Mouse (Mus musculus) liver, embryonic 14.5 days (tissue): Measurements from ENCODE around the gene Sipa1. TPM values are rescaled to one million over a fixed set of nuclear protein-coding genes. Genes with fewer than 3 reads are reported as not detected.
A peak's percentile ranks its signal among the peaks of the same experiment; 100 is the strongest.

Experiments
- ATAC-seq: fragments of 200-750 bp; cut with Nextera tagmentation; 2 replicates; pipeline ENCODE4 v1.8.0; 2017; ENCODE audit warnings: moderate number of reproducible peaks, mild to moderate bottlenecking, moderate library complexity; ENCODE audit not compliant: insufficient read depth
- DNase-seq, 3 experiments: peaks; one replicate each; pipeline ENCODE4 v3.0.0-alpha.2; 2012 to 2013; ENCODE audit warnings: low read depth in 3 of 3, low spot score in 3 of 3
- H3K27ac ChIP-seq: fragments of 300-500 bp; sonication (generic); 2 replicates; pipeline ENCODE4 v1.5.1; 2014; ENCODE audit warnings: moderate library complexity, mild to moderate bottlenecking, control low read depth, inconsistent platforms
- H3K27me3 ChIP-seq: fragments of 300-500 bp; sonication (generic); 2 replicates; pipeline ENCODE4 v1.6.1; 2014; ENCODE audit warnings: mild to moderate bottlenecking, low read length, moderate library complexity; ENCODE audit not compliant: control insufficient read depth, insufficient read depth
- H3K36me3 ChIP-seq: fragments of 300-500 bp; sonication (generic); replicated peaks from 2 replicates; pipeline ENCODE4 v1.6.1; 2014; ENCODE audit warnings: low read depth; ENCODE audit not compliant: control insufficient read depth, insufficient read depth
- H3K4me1 ChIP-seq, 2 experiments: fragments of 200-500 bp in 1 of 2; fragments of 300-500 bp in 1 of 2; sonication (generic) in 1 of 2; replicated peaks; 2 replicates each; pipeline ENCODE4 v1.6.1; 2012 to 2014; ENCODE audit warnings: antibody characterized with exemption in 1 of 2, inconsistent platforms in 1 of 2, low read length in 1 of 2; ENCODE audit not compliant: control insufficient read depth in 2 of 2, insufficient read depth in 2 of 2
- H3K4me2 ChIP-seq: fragments of 300-500 bp; sonication (generic); 2 replicates; pipeline ENCODE4 v1.6.1; 2014; ENCODE audit warnings: low read depth, mild to moderate bottlenecking, control low read depth, moderate library complexity
- H3K4me3 ChIP-seq, 2 experiments: fragments of 200-500 bp in 1 of 2; fragments of 300-500 bp in 1 of 2; sonication (generic) in 1 of 2; 2 replicates each; pipeline ENCODE4 v1.5.1; 2012 to 2014; ENCODE audit warnings: low read depth in 2 of 2, low read length in 2 of 2, mild to moderate bottlenecking in 2 of 2, control low read depth in 1 of 2, inconsistent platforms in 1 of 2, moderate library complexity in 1 of 2; ENCODE audit not compliant: insufficient read depth in 1 of 2
- H3K9ac ChIP-seq: fragments of 300-500 bp; sonication (generic); replicated peaks from 2 replicates; pipeline ENCODE4 v1.6.1; 2014; ENCODE audit warnings: mild to moderate bottlenecking, control low read depth, moderate library complexity
- H3K9me3 ChIP-seq: fragments of 300-500 bp; sonication (generic); 2 replicates; pipeline ENCODE4 v1.6.1; 2016; ENCODE audit warnings: low read length, mixed read lengths; ENCODE audit not compliant: control insufficient read depth
- CTCF ChIP-seq: IDR thresholded peaks from 2 replicates; pipeline ENCODE4 v1.5.1; 2016; ENCODE audit warnings: antibody characterized with exemption, low read depth, control low read depth
- EP300 ChIP-seq: IDR thresholded peaks from 2 replicates; pipeline ENCODE4 v1.6.1; 2016; ENCODE audit warnings: antibody characterized with exemption, low read depth
- WGBS: fragments of 180-500 bp; shearing (Covaris S2); extraction: QIAGEN DNeasy Blood & Tissue Kit; methylation state at CpG from one replicate; pipeline ENCODE4 v1.1.7; 2014; ENCODE audit not compliant: insufficient replicate concordance; 5-methylcytosine and 5-hydroxymethylcytosine counted together
- microRNA-seq: library from miRNA; unstranded; fragments of <30 nt; microRNA quantifications from one replicate; pipeline ENCODE4, GENCODE M21; 2016
- polyA plus RNA-seq, 2 experiments: library from polyadenylated mRNA; depleted of rRNA in 1 of 2; stranded (reverse) in 1 of 2; unstranded in 1 of 2; fragments of >200 nt; fragmentation: Nextera tagmentation in 1 of 2; extraction: Ambion mirVana in 1 of 2; gene quantifications; 2 replicates each; pipeline versions ENCODE4 v1.2.1 to v1.2.3; 2012 to 2014

Gene Sipa1
- polyA plus RNA-seq, 2 experiments = 14.3 to 27.5 TPM

DNA sequence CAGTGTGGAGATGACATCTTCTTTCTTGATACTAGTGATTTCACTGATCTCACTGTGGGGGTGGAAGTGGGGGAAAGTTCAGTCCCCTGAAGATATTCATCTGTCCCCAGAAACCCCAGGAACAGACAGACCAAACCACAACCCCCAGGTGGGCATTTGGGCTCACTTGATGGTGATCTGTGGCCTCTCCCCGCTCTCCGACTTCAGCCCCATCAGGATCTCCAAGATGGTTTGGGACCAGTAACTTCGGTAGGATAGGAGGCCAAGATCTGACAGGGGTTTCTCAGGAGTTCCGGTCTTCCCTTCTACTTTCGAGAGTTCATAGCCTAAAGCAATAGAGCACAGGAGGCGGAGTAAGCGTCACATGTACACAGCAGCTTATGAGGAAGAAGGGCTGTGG lies 59.8 kb downstream of the Sipa1 start:
- Histone ChIP-seq H3K27me3 (no peaks in the 10 kb centered on the region), H3K36me3 (peaks cover 39% of the 10 kb centered on the region), H3K9ac (no peak overlapping the region), H3K9me3 (no peaks in the 10 kb centered on the region), H3K4me3 (no peak overlapping the region), H3K27ac (no peak overlapping the region), H3K4me1 (peaks cover 0 to 8% of the 10 kb centered on the region in 2 experiments; a peak in 2 of 4 replicates), H3K4me2 (no peak overlapping the region)
- DNase-seq (no peak), ATAC-seq (no peak)
- WGBS = 77% methylated on average over 7 of the region's 7 CpGs
- TF ChIP-seq CTCF (no peak), EP300 (no peak)

DNA sequence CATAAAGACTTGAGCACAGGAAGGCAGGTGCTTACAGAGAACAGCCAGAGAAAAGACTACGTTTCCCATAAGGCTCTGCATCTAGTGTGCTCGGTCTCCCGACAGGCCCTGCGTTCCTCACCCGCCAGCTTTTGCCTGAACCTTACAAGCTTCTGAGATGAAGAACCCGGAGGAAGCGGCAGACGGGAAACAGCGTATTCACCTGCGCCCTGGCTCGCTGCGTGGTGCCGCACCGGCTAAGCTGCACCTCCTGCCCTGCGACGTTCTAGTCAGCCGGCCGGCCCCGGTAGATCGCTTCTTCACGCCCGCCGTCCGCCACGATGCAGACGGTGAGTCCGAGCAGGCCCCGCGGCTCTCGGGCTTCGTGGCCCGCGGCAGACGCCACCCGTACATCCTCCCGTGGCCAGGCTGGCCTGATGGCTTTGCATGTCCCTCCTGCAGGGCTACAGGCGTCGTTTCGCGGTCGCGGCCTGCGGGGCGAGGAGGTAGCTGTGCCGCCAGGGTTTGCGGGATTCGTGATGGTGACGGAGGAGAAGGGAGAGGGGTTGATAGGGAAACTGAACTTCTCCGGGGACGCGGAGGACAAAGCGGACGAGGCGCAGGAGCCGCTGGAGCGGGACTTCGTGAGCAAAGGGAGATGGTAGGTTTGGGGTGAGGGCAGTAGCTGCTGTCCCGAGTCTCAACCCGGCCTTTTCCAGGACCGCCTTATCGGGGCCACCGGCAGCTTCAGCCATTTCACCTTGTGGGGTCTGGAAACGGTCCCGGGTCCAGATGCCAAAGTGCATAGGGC lies 61.6 kb downstream of the Sipa1 start, which contains the start of gene Rnaseh2c:
Gene Rnaseh2c, plus strand, starts transcription at position 122 of the 790 bp plus-strand sequence.
- H3K9me3 ChIP-seq = no peaks in the 10 kb centered on the region
- no peak for TF ChIP-seq EP300
- no peak for TF ChIP-seq CTCF
- peaks cover 0 to 8% of the 10 kb centered on the region in 2 experiments; a peak in 2 of 4 replicates for H3K4me1 ChIP-seq
- under 1% methylated on average over 64 of the region's 64 CpGs for WGBS
- ATAC-seq = peak; percentile 78
- H3K27ac ChIP-seq = peak within 1 kb of the TSS; percentile 72
- peaks cover 22% of the 10 kb centered on the region for H3K36me3 ChIP-seq
- no peaks in the 10 kb centered on the region for H3K27me3 ChIP-seq
- peak; percentile 67 to 76 (median 71) for DNase-seq
- peak within 1 kb of the TSS; percentile 68 to 72 for H3K4me3 ChIP-seq
- H3K4me2 ChIP-seq = peak within 1 kb of the TSS; percentile 68
- H3K9ac ChIP-seq = peak within 1 kb of the TSS; percentile 73

Small RNA genes lying within 50 kb of the gene (microRNA-seq; reads per million reads assigned to microRNA genes)
- gene Mir6987 = not detected

Other genes starting within 250 kb of the Sipa1 start
- gene Drap1, start 238.7 kb downstream of the Sipa1 start, polyA plus RNA-seq (2012; rRNA removed) = 38.6 and 64.0 TPM in 2 replicates
- gene Drap1, start 238.7 kb downstream of the Sipa1 start, polyA plus RNA-seq (2014; fragmentation: Nextera tagmentation; extraction: Ambion mirVana) = 58.5 and 58.9 TPM in 2 replicates
- 16.7 and 19.9 TPM in 2 replicates for gene AI837181, start 238.6 kb downstream of the Sipa1 start, polyA plus RNA-seq (2012; rRNA removed)
- 10.7 and 11.9 TPM in 2 replicates for gene AI837181, start 238.6 kb downstream of the Sipa1 start, polyA plus RNA-seq (2014; fragmentation: Nextera tagmentation; extraction: Ambion mirVana)
- 0.02 TPM in 1 of 2 replicates, not detected in the other for gene Fosl1, start 216.2 kb downstream of the Sipa1 start, polyA plus RNA-seq (2012; rRNA removed)
- not detected in 2 replicates for gene Fosl1, start 216.2 kb downstream of the Sipa1 start, polyA plus RNA-seq (2014; fragmentation: Nextera tagmentation; extraction: Ambion mirVana)
- gene Ccdc85b, start 205.8 kb downstream of the Sipa1 start, polyA plus RNA-seq (2012; rRNA removed) = 1.00 and 1.4 TPM in 2 replicates
- gene Ccdc85b, start 205.8 kb downstream of the Sipa1 start, polyA plus RNA-seq (2014; fragmentation: Nextera tagmentation; extraction: Ambion mirVana) = 1.0 and 1.2 TPM in 2 replicates
- gene Fibp, start 203.1 kb downstream of the Sipa1 start, polyA plus RNA-seq (2012; rRNA removed) = 19.1 and 22.9 TPM in 2 replicates
- gene Fibp, start 203.1 kb downstream of the Sipa1 start, polyA plus RNA-seq (2014; fragmentation: Nextera tagmentation; extraction: Ambion mirVana) = 20.8 and 30.6 TPM in 2 replicates
- 0.27 and 0.37 TPM in 2 replicates for gene Ctsw, start 195.2 kb downstream of the Sipa1 start, polyA plus RNA-seq (2012; rRNA removed)
- gene Ctsw, start 195.2 kb downstream of the Sipa1 start, polyA plus RNA-seq (2014; fragmentation: Nextera tagmentation; extraction: Ambion mirVana) = 0.21 and 0.25 TPM in 2 replicates
- 11.4 and 17.5 TPM in 2 replicates for gene Efemp2, start 189.8 kb downstream of the Sipa1 start, polyA plus RNA-seq (2012; rRNA removed)
- 11.4 and 11.6 TPM in 2 replicates for gene Efemp2, start 189.8 kb downstream of the Sipa1 start, polyA plus RNA-seq (2014; fragmentation: Nextera tagmentation; extraction: Ambion mirVana)
- gene Mus81, start 175.3 kb downstream of the Sipa1 start, polyA plus RNA-seq (2012; rRNA removed) = 11.3 and 11.4 TPM in 2 replicates
- 13.8 and 15.6 TPM in 2 replicates for gene Mus81, start 175.3 kb downstream of the Sipa1 start, polyA plus RNA-seq (2014; fragmentation: Nextera tagmentation; extraction: Ambion mirVana)
- gene Cfl1, start 173.3 kb downstream of the Sipa1 start, polyA plus RNA-seq (2012; rRNA removed) = 432 and 443 TPM in 2 replicates
- gene Cfl1, start 173.3 kb downstream of the Sipa1 start, polyA plus RNA-seq (2014; fragmentation: Nextera tagmentation; extraction: Ambion mirVana) = 1,304 and 1,332 TPM in 2 replicates
- 0.81 TPM in 2 replicates for gene 1700020D05Rik, start 159.9 kb downstream of the Sipa1 start, polyA plus RNA-seq (2012; rRNA removed)
- gene 1700020D05Rik, start 159.9 kb downstream of the Sipa1 start, polyA plus RNA-seq (2014; fragmentation: Nextera tagmentation; extraction: Ambion mirVana) = not detected in 2 replicates
- 9.0 and 9.3 TPM in 2 replicates for gene Snx32, start 153.2 kb downstream of the Sipa1 start, polyA plus RNA-seq (2012; rRNA removed)
- gene Snx32, start 153.2 kb downstream of the Sipa1 start, polyA plus RNA-seq (2014; fragmentation: Nextera tagmentation; extraction: Ambion mirVana) = 4.7 and 5.5 TPM in 2 replicates
- gene Ovol1, start 103.1 kb downstream of the Sipa1 start, polyA plus RNA-seq (2012; rRNA removed) = 0.01 and 0.02 TPM in 2 replicates
- not detected in 2 replicates for gene Ovol1, start 103.1 kb downstream of the Sipa1 start, polyA plus RNA-seq (2014; fragmentation: Nextera tagmentation; extraction: Ambion mirVana)
- 1.3 and 1.5 TPM in 2 replicates for gene Ap5b1, start 95.7 kb downstream of the Sipa1 start, polyA plus RNA-seq (2012; rRNA removed)
- gene Ap5b1, start 95.7 kb downstream of the Sipa1 start, polyA plus RNA-seq (2014; fragmentation: Nextera tagmentation; extraction: Ambion mirVana) = 1.4 and 1.8 TPM in 2 replicates
- gene Rnaseh2c, start 61.8 kb downstream of the Sipa1 start, polyA plus RNA-seq (2012; rRNA removed) = 69.9 and 87.7 TPM in 2 replicates
- gene Rnaseh2c, start 61.8 kb downstream of the Sipa1 start, polyA plus RNA-seq (2014; fragmentation: Nextera tagmentation; extraction: Ambion mirVana) = 115 and 129 TPM in 2 replicates
- 21.0 and 25.6 TPM in 2 replicates for gene Kat5, start 53.5 kb downstream of the Sipa1 start, polyA plus RNA-seq (2012; rRNA removed)
- 8.5 and 10.0 TPM in 2 replicates for gene Kat5, start 53.5 kb downstream of the Sipa1 start, polyA plus RNA-seq (2014; fragmentation: Nextera tagmentation; extraction: Ambion mirVana)
- gene Rela, start 26.2 kb downstream of the Sipa1 start, polyA plus RNA-seq (2012; rRNA removed) = 14.8 and 19.9 TPM in 2 replicates
- gene Rela, start 26.2 kb downstream of the Sipa1 start, polyA plus RNA-seq (2014; fragmentation: Nextera tagmentation; extraction: Ambion mirVana) = 18.9 and 21.9 TPM in 2 replicates
- 13.7 and 14.5 TPM in 2 replicates for gene Map3k11, start 25.0 kb upstream of the Sipa1 start, polyA plus RNA-seq (2012; rRNA removed)
- gene Map3k11, start 25.0 kb upstream of the Sipa1 start, polyA plus RNA-seq (2014; fragmentation: Nextera tagmentation; extraction: Ambion mirVana) = 9.1 and 10.8 TPM in 2 replicates
- gene Pcnx3, start 25.2 kb upstream of the Sipa1 start, polyA plus RNA-seq (2012; rRNA removed) = 19.8 and 25.9 TPM in 2 replicates
- gene Pcnx3, start 25.2 kb upstream of the Sipa1 start, polyA plus RNA-seq (2014; fragmentation: Nextera tagmentation; extraction: Ambion mirVana) = 9.1 and 9.8 TPM in 2 replicates
- gene Kcnk7, start 40.7 kb upstream of the Sipa1 start, polyA plus RNA-seq (2012; rRNA removed) = 0.04 TPM in 1 of 2 replicates, not detected in the other
- 0.17 and 0.27 TPM in 2 replicates for gene Kcnk7, start 40.7 kb upstream of the Sipa1 start, polyA plus RNA-seq (2014; fragmentation: Nextera tagmentation; extraction: Ambion mirVana)
- gene Ehbp1l1, start 62.6 kb upstream of the Sipa1 start, polyA plus RNA-seq (2012; rRNA removed) = 70.8 and 95.5 TPM in 2 replicates
- 66.0 and 76.7 TPM in 2 replicates for gene Ehbp1l1, start 62.6 kb upstream of the Sipa1 start, polyA plus RNA-seq (2014; fragmentation: Nextera tagmentation; extraction: Ambion mirVana)
- 44.0 and 50.9 TPM in 2 replicates for gene Fam89b, start 65.9 kb upstream of the Sipa1 start, polyA plus RNA-seq (2012; rRNA removed)
- 40.6 and 41.0 TPM in 2 replicates for gene Fam89b, start 65.9 kb upstream of the Sipa1 start, polyA plus RNA-seq (2014; fragmentation: Nextera tagmentation; extraction: Ambion mirVana)
- 1.9 and 2.1 TPM in 2 replicates for gene Ltbp3, start 77.2 kb upstream of the Sipa1 start, polyA plus RNA-seq (2012; rRNA removed)
- gene Ltbp3, start 77.2 kb upstream of the Sipa1 start, polyA plus RNA-seq (2014; fragmentation: Nextera tagmentation; extraction: Ambion mirVana) = 0.85 and 1.6 TPM in 2 replicates
- 21.1 and 27.1 TPM in 2 replicates for gene Scyl1, start 107.7 kb upstream of the Sipa1 start, polyA plus RNA-seq (2012; rRNA removed)
- 15.8 and 18.6 TPM in 2 replicates for gene Scyl1, start 107.7 kb upstream of the Sipa1 start, polyA plus RNA-seq (2014; fragmentation: Nextera tagmentation; extraction: Ambion mirVana)
- gene Frmd8, start 211.6 kb upstream of the Sipa1 start, polyA plus RNA-seq (2012; rRNA removed) = 5.9 and 6.7 TPM in 2 replicates
- gene Frmd8, start 211.6 kb upstream of the Sipa1 start, polyA plus RNA-seq (2014; fragmentation: Nextera tagmentation; extraction: Ambion mirVana) = 6.6 and 8.4 TPM in 2 replicates
- gene Slc25a45, start 214.1 kb upstream of the Sipa1 start, polyA plus RNA-seq (2012; rRNA removed) = 5.3 and 5.8 TPM in 2 replicates
- 3.2 and 4.6 TPM in 2 replicates for gene Slc25a45, start 214.1 kb upstream of the Sipa1 start, polyA plus RNA-seq (2014; fragmentation: Nextera tagmentation; extraction: Ambion mirVana)
- gene Tigd3, start 230.4 kb upstream of the Sipa1 start, polyA plus RNA-seq (2012; rRNA removed) = 2.2 and 2.4 TPM in 2 replicates
- gene Tigd3, start 230.4 kb upstream of the Sipa1 start, polyA plus RNA-seq (2014; fragmentation: Nextera tagmentation; extraction: Ambion mirVana) = 1.1 TPM in 2 replicates
- gene Dpf2, start 249.3 kb upstream of the Sipa1 start, polyA plus RNA-seq (2012; rRNA removed) = 35.3 and 36.0 TPM in 2 replicates
- 45.1 and 54.5 TPM in 2 replicates for gene Dpf2, start 249.3 kb upstream of the Sipa1 start, polyA plus RNA-seq (2014; fragmentation: Nextera tagmentation; extraction: Ambion mirVana)